Mouse (Mus musculus) kidney, adult 9 months (tissue): ENCODE results near the gene Ppip5k2.
A peak's percentile ranks its signal among the peaks of the same experiment; 100 is the strongest.
"Not testable (repeated sequence)": the region's sequence is repeated elsewhere in the genome, so short reads cannot be mapped to it uniquely, and the experiment has no call there.

Source experiments
- DNase-seq: peaks from one replicate; pipeline ENCODE4 v3.0.0; 2022

The Ppip5k2 gene

GRCm38 (mm10) chr1:97769904-97770753 is at the start of gene Ppip5k2, which contains the start of gene Gin1:
Gene Ppip5k2 (minus strand): TSS chr1:97770411.
Gene Gin1 (plus strand): TSS chr1:97770172.
- DNase-seq: peak; percentile 96

DNA sequence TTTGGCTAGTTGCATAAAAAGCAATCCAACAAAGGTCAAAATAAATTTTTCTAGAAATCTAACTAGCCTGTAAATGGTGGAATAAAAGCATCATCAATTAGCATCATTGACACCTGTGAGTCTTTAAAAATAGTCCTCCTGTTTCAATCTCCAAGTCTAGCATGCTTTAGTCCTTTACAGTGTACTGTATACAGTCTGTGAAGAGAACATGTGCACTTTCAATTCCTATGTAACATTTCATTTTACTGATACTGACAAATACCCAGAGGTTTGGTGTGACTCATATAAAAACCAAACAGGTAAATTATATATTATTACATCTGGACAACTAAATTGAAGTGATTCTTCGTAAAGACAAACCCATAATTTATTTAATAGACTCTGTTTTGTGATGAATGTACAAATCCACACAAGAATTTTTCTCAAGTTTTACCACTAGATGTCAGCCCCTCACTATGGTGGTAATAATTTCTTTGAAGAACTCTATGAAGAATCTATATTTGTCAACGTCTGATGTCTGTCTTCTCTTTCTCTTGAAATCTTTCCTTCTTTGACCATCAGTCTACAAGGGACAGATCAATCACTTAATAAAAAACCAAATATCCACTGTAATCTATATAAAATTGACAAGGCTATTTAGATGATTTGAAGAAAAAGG is 39.2 kb upstream of the Ppip5k2 start:
- DNase-seq: peak; percentile 19

GRCm38 (mm10) chr1:97804520-97804919 is 34.3 kb upstream of the Ppip5k2 start:
- DNase-seq: no peak

DNA sequence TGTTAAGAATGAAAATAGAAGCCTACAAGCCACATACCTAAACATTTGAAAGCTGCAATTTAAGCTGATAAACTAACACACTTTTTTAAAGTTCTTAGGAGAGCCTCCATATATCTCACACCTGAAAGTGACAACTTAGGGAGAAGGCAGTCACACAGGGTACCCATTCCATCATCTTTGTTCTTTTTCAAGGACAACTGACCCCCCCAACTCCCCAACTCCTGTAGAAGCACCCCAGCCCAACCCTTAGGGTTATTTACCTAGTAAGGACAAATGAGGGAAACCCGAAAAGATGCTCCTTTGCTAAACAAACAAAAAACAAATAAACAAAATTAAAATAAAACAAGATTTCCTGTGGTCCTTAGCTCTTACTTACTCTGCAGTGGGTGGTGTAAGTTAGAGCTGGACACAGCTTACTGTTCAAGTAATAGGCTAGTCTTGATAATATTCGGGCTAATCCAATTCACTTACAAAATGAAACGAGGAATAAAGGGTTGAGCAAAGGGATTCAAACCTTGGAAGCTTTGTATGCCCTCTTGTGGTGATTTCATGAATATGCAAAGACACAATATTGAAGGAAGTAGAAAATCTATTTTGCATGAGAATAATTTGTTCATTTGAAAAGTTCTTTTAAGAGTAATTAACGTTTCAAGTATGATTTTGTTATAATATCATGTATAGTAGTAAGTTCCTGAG is 32.1 kb upstream of the Ppip5k2 start:
- DNase-seq: peak; percentile 7

DNA sequence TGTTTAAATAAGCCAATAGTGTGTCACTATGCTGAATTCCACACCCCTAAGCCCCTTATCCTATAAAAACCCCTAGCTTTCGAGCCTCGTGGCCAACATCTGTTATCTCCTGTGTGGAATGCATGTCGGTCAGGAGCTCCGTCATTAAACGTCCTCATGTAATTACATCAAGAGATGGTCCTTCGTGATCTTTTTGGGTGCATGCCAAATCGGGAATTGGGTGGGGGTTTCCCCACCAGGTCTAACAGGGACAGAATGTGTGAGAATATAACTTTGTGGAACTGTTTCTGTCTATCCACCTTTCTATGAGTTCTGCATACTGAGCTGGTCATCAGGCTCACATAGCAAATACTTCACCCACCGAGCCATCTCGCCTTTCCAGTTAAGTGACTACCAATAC is 25.7 kb upstream of the Ppip5k2 start:
- no peak for DNase-seq

GRCm38 (mm10) chr1:97794110-97794509 is 23.9 kb upstream of the Ppip5k2 start:
- no peak for DNase-seq

GRCm38 (mm10) chr1:97788490-97788889 is 18.3 kb upstream of the Ppip5k2 start:
- no peak for DNase-seq

DNA sequence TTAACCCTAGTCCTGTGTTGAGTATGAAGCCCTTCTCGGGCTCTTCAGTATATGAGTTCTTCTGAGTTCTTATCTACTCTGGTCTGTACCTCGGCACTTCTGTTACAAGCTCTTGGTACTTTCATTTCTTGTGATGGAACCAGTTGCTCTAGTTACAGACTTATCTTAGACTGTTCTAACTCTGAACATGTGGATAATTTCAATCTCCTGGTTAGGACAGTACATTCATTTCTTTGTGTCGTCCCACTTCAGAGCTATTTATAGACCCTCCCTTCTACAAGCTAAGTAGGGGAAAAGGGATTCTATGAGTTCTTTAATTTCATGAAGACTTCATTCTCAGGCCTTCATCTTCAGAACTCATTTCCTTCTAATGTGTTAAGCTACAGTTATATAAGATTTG is 17.5 kb upstream of the Ppip5k2 start:
- no peak for DNase-seq

- DNase-seq: no peak
Observed at GRCm38 (mm10) chr1:97785685-97786393, 15.6 kb upstream of the Ppip5k2 start.

DNA sequence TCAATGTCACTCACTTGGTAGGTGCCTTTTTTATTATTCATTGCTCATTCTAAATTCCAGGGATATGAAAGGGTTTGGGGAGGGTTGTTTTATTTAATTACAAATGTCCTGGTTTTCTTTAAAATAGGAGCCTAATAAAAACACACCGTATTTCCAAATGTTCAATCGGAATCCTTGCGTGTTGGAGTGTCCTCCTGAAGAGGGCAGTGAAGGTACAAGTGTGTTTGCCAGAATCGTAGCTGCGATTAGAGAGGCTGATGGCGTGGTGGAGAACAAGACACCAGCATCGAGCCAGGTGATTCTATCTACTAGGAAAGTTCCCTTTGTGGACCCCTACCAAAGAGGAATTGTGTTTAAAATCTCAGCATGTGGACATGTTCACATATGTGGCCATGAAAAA is 14.7 kb upstream of the Ppip5k2 start:
- DNase-seq: no peak

GRCm38 (mm10) chr1:97781674-97782073 is 11.5 kb upstream of the Ppip5k2 start:
- no peak for DNase-seq

DNA sequence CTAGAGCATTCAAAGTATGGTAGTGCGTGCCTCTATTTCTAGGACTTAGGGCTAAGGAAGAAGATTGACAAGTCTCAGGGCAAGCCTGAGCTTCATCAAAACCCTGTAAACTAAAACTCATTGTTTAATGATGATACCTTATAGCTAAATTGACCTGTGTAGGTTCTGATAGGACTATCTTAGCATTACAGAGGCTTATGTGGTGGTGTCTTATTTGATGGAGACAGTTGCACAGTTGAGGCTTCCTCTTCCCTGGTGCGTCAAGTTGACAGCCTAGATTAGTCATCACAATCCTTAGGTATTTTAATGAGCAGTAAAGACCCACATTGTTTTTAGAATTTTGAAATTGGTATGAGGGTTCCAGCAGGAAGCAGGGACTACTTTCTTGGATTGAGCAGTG is 3.8 kb upstream of the Ppip5k2 start:
- DNase-seq: no peak

DNA sequence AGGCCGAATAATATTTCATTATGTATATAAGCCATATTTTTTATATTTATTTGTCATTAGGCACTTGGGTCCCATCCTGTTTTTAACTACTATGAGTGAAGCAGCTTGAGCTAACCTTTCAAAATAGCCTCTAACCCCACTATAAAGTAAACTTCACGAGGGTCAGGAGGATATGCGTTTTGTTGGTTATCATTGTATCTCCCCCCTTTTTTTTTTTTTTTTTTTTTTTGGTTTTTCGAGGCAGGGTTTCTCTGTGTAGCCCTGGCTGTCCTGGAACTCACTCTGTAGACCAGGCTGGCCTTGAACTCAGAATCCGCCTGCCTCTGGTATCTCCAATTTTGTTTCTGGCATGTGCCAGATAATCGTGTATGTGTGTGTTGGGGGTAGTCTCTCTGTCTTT is 3.2 kb upstream of the Ppip5k2 start:
- no peak for DNase-seq

- DNase-seq: no peak
Observed at GRCm38 (mm10) chr1:97771727-97772126, 1.5 kb upstream of the Ppip5k2 start.

- no peak for DNase-seq
Observed at GRCm38 (mm10) chr1:97771118-97771517, 907 bp upstream of the Ppip5k2 start.

DNA sequence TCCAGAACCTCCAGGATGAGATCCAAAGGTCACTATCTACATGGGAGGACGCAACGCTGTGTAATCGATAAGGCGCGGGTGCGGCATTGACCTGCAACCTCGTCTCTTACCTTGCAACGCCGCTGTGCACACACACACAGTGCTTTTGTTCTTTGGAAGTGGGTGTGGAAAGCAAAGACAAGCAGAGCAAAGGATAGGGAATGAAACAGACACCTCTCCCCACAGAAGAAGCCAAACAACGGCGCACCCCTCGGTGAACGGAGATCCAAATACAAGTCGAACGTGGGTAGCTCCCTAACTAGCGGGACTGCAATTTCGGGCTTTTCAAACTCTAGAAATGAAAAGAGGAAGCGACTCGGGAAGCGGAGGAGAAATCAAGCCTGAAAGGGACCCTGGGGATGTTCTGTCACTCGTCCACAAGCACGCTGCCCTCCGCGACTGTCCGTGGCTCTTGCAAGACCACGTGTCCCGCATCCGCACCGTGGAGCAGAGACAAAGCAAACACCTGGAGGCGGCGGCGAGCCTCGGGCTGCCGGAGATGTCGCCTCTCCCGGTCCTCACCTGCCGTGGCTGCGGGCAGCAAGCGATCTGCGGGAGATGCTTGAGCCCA is 812 bp downstream of the Ppip5k2 start:
- DNase-seq: peak; percentile 28

GRCm38 (mm10) chr1:97768906-97769293 is 1.3 kb downstream of the Ppip5k2 start:
- DNase-seq: no peak

DNA sequence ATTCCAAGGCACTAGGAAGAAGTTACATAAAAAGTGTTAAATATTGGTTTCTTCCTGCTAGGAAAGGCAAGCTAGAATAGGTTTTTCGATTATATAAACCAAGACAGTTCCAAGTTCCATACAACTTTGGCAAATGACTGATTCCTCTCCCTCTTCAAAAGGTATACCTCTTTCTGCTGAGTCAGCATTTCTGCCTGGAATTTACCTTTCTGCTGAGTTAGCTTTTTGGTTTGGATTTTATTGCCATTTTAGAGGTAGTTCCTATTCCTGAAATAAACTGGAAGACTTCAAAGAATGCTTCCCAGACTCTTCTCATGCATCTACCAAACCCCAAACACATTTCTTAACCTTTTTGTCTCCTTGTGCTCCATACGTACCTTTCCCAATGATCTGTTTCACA is 2.1 kb downstream of the Ppip5k2 start:
- no peak for DNase-seq

GRCm38 (mm10) chr1:97765712-97766111 is 4.5 kb downstream of the Ppip5k2 start:
- DNase-seq: not testable (repeated sequence)

DNA sequence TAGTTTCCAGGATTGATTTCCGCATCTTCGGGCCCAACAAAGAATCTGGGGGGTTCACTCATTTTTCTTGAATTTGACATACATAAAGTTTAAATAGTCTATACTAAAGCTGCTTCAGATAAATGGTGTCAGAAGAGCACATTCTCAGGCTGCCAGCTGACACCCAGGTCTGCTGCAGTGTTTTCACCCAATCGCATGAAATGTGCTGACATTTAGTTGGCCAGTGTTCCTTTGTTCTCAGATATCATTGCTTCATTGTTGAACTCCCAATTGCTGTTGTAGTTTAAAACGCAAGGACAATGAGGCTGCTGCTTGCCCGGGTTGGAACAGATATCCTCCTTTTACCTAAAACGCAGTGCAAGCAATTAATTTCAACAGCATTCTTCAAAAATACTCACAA is 8.7 kb downstream of the Ppip5k2 start:
- no peak for DNase-seq

GRCm38 (mm10) chr1:97760598-97760997 is 9.6 kb downstream of the Ppip5k2 start:
- DNase-seq: no peak

GRCm38 (mm10) chr1:97759841-97760240 is 10.4 kb downstream of the Ppip5k2 start:
- peak; percentile 37 for DNase-seq

GRCm38 (mm10) chr1:97754392-97754791 is 15.8 kb downstream of the Ppip5k2 start:
- no peak for DNase-seq
